Mouse (Mus musculus) lung, embryonic 14.5 days (tissue): Measurements from ENCODE around the gene Fndc11. TPM values are rescaled to one million over a fixed set of nuclear protein-coding genes. Genes with fewer than 3 reads are reported as not detected.
"Not testable (repeated sequence)": the region's sequence is repeated elsewhere in the genome, so short reads cannot be mapped to it uniquely, and the experiment has no call there.

Source experiments
- ATAC-seq: fragments of 200-750 bp; cut with Nextera tagmentation; 2 replicates; pipeline ENCODE4 v1.8.0; 2017; ENCODE audit warnings: mild to moderate bottlenecking, moderate TSS enrichment, moderate library complexity; ENCODE audit not compliant: insufficient read depth
- DNase-seq: peaks from one replicate; pipeline ENCODE4 v3.0.0-alpha.2; 2015
- H3K27ac ChIP-seq: fragments of 300-500 bp; sonication (generic); 2 replicates; pipeline ENCODE4 v1.5.1; 2014; ENCODE audit warnings: low read depth, mild to moderate bottlenecking, moderate library complexity
- H3K27me3 ChIP-seq: fragments of 300-500 bp; sonication (generic); 2 replicates; pipeline ENCODE4 v1.6.1; 2014; ENCODE audit warnings: low read length, control low read depth; ENCODE audit not compliant: insufficient read depth
- H3K36me3 ChIP-seq: fragments of 300-500 bp; sonication (generic); 2 replicates; pipeline ENCODE4 v1.6.1; 2014; ENCODE audit warnings: control low read depth; ENCODE audit not compliant: insufficient read depth
- H3K4me1 ChIP-seq: fragments of 300-500 bp; sonication (generic); 2 replicates; pipeline ENCODE4 v1.6.1; 2014; ENCODE audit warnings: antibody characterized with exemption, control low read depth; ENCODE audit not compliant: insufficient read depth
- H3K4me2 ChIP-seq: fragments of 300-500 bp; sonication (generic); 2 replicates; pipeline ENCODE4 v1.6.1; 2014; ENCODE audit warnings: mild to moderate bottlenecking
- H3K4me3 ChIP-seq: fragments of 300-500 bp; sonication (generic); 2 replicates; pipeline ENCODE4 v1.5.1; 2014; ENCODE audit warnings: low read depth, low read length
- H3K9ac ChIP-seq: fragments of 300-500 bp; sonication (generic); 2 replicates; pipeline ENCODE4 v1.6.1; 2014
- H3K9me3 ChIP-seq: fragments of 300-500 bp; sonication (generic); 2 replicates; pipeline ENCODE4 v1.6.1; 2016; ENCODE audit warnings: low read depth, low read length, control low read depth
- CTCF ChIP-seq: IDR thresholded peaks from 2 replicates; pipeline ENCODE4 v1.5.1; 2016; ENCODE audit warnings: antibody characterized with exemption, low read depth
- WGBS: fragments of 180-500 bp; shearing (Covaris S2); extraction: QIAGEN DNeasy Blood & Tissue Kit; methylation state at CpG from one replicate; pipeline ENCODE4 v1.1.7; 2014; 5-methylcytosine and 5-hydroxymethylcytosine counted together
- polyA plus RNA-seq: library from polyadenylated mRNA; unstranded; fragments of >200 nt; fragmentation: Nextera tagmentation; extraction: Ambion mirVana; gene quantifications from 2 replicates; pipeline ENCODE4 v1.2.1, GENCODE M21; 2014

The Fndc11 gene
- polyA plus RNA-seq, 1 experiment from 2014 or later, result 0.21 TPM

- Histone ChIP-seq H3K27ac (no peak overlapping the region), H3K27me3 (no peaks in the 10 kb centered on the region), H3K4me3 (peak overlapping the region; percentile 5; the same call in 1 of the 2 replicates), H3K9me3 (no peaks in the 10 kb centered on the region), H3K4me1 (no peaks in the 10 kb centered on the region), H3K9ac (0 out of 2 replicates have a peak overlapping the region, but pooled peaks have one; percentile 2), H3K4me2 (peak overlapping the region; percentile 85), H3K36me3 (peaks cover 10% of the 10 kb centered on the region; the same call in 1 of the 2 replicates)
- DNase-seq (no peak), ATAC-seq (no peak)
- 35% methylated on average over 2 of the region's 2 CpGs for WGBS
- TF ChIP-seq CTCF, result no peak
Measured at GRCm38 (mm10) chr2:181188681-181189080, 31.1 kb upstream of the Fndc11 start.

GRCm38 (mm10) chr2:181189321-181189720 lies 30.5 kb upstream of the Fndc11 start:
- no peak for ATAC-seq
- 82% methylated on average over 1 of the region's 1 CpGs for WGBS

GRCm38 (mm10) chr2:181191385-181191784 lies 28.4 kb upstream of the Fndc11 start:
- H3K9ac ChIP-seq, ATAC-seq, H3K4me2 ChIP-seq, H3K4me3 ChIP-seq, H3K9me3 ChIP-seq, H3K27ac ChIP-seq, DNase-seq, H3K36me3 ChIP-seq, H3K4me1 ChIP-seq, H3K27me3 ChIP-seq: not testable (repeated sequence)
- WGBS, result 74% methylated on average over 3 of the region's 4 CpGs

More at GRCm38 (mm10) chr2:181189321-181189720, 30.5 kb upstream of the Fndc11 start:
- no peak overlapping the region for H3K4me2 ChIP-seq
- no peak overlapping the region for H3K27ac ChIP-seq
- no peak for DNase-seq
- H3K27me3 ChIP-seq, result no peaks in the 10 kb centered on the region
- TF ChIP-seq CTCF, result no peak
- no peak overlapping the region for H3K4me3 ChIP-seq
- no peaks in the 10 kb centered on the region for H3K9me3 ChIP-seq
- H3K4me1 ChIP-seq, result no peaks in the 10 kb centered on the region
- no peak overlapping the region for H3K9ac ChIP-seq
- peaks cover 10% of the 10 kb centered on the region; the same call in 1 of the 2 replicates for H3K36me3 ChIP-seq

GRCm38 (mm10) chr2:181191936-181192335 lies 27.9 kb upstream of the Fndc11 start:
- Histone ChIP-seq H3K36me3 (peaks cover 10% of the 10 kb centered on the region; the same call in 1 of the 2 replicates), H3K9me3 (no peaks in the 10 kb centered on the region), H3K9ac (no peak overlapping the region), H3K4me1 (no peaks in the 10 kb centered on the region), H3K27ac (no peak overlapping the region), H3K4me3 (no peak overlapping the region), H3K27me3 (no peaks in the 10 kb centered on the region), H3K4me2 (no peak overlapping the region)
- no peak for DNase-seq
- no peak for ATAC-seq
- no peak for TF ChIP-seq CTCF
- 64% methylated on average over 4 of the region's 4 CpGs for WGBS

- H3K4me3 ChIP-seq, result no peak overlapping the region
- no peaks in the 10 kb centered on the region for H3K27me3 ChIP-seq
- H3K27ac ChIP-seq, result no peak overlapping the region
- H3K9ac ChIP-seq, result no peak overlapping the region
- no peak overlapping the region for H3K4me2 ChIP-seq
- no peaks in the 10 kb centered on the region for H3K4me1 ChIP-seq
- H3K9me3 ChIP-seq, result no peaks in the 10 kb centered on the region
- ATAC-seq (no peak), DNase-seq (no peak)
- 69% methylated on average over 3 of the region's 3 CpGs for WGBS
- TF ChIP-seq CTCF, result no peak
- peaks cover 10% of the 10 kb centered on the region; the same call in 1 of the 2 replicates for H3K36me3 ChIP-seq
Measured at GRCm38 (mm10) chr2:181193044-181193443, 26.8 kb upstream of the Fndc11 start.

- no peaks in the 10 kb centered on the region for H3K36me3 ChIP-seq
- WGBS, result 70% methylated on average over 4 of the region's 4 CpGs
- TF ChIP-seq CTCF, result no peak
- H3K4me2 ChIP-seq, result no peak overlapping the region
- ATAC-seq, result no peak
- no peaks in the 10 kb centered on the region for H3K27me3 ChIP-seq
- no peak for DNase-seq
- no peak overlapping the region for H3K27ac ChIP-seq
- H3K4me3 ChIP-seq, result no peak overlapping the region
- no peaks in the 10 kb centered on the region for H3K4me1 ChIP-seq
- no peak overlapping the region for H3K9ac ChIP-seq
- H3K9me3 ChIP-seq, result no peaks in the 10 kb centered on the region
Measured at GRCm38 (mm10) chr2:181196628-181197300, 23.0 kb upstream of the Fndc11 start.

- H3K9me3 ChIP-seq, result no peaks in the 10 kb centered on the region
- no peak overlapping the region for H3K4me2 ChIP-seq
- no peak overlapping the region for H3K4me3 ChIP-seq
- no peak overlapping the region for H3K9ac ChIP-seq
- TF ChIP-seq CTCF, result no peak
- H3K36me3 ChIP-seq, result no peaks in the 10 kb centered on the region
- 41% methylated on average over 3 of the region's 3 CpGs for WGBS
- DNase-seq (no peak), ATAC-seq (no peak)
- H3K27me3 ChIP-seq, result no peaks in the 10 kb centered on the region
- H3K27ac ChIP-seq, result no peak overlapping the region
- no peaks in the 10 kb centered on the region for H3K4me1 ChIP-seq
Measured at GRCm38 (mm10) chr2:181201606-181202005, 18.2 kb upstream of the Fndc11 start.
